Comparison of ENCODE assay signal across 25 mouse cellular contexts in genomic region chr11:104223301-104223700, GRCm38 (mm10). TPM values are rescaled to one million over a fixed set of nuclear protein-coding genes. Genes with fewer than 3 reads are reported as not detected.
"Had no signal": no experiment of that assay in that cellular context is flagged by ENCODE, and none has a peak within 500 bp of the region (broad histone marks: within the 10 kb centered on the region; RNA-seq: fewer than 3 reads in every experiment).

No protein-coding gene starts in this region.

- DNase-seq: lung, adult 18-20 months; lung, postnatal 14 days; lung, postnatal 36 days; midbrain, embryonic 14.5 days; right cerebral cortex, postnatal 14 days; spleen, adult 18-20 months; thymus, adult 18-20 months; thymus, postnatal 14 days; thymus, postnatal 36 days had no signal

- H3K4me3 ChIP-seq: lung, embryonic 15.5 days; megakaryocyte, embryonic 14.5 days; midbrain, embryonic 10.5 days; midbrain, embryonic 12.5 days; myocyte; neural tube, embryonic 13.5 days; neural tube, embryonic 15.5 days had no signal

- H3K4me2 ChIP-seq: lung, embryonic 15.5 days; midbrain, embryonic 12.5 days; neural tube, embryonic 13.5 days; neural tube, embryonic 15.5 days had no signal

- H3K27ac ChIP-seq: lung, embryonic 15.5 days; macrophage; midbrain, embryonic 10.5 days; midbrain, embryonic 12.5 days; neural tube, embryonic 13.5 days; neural tube, embryonic 15.5 days had no signal

- H3K36me3 ChIP-seq: lung, embryonic 15.5 days; midbrain, embryonic 10.5 days; midbrain, embryonic 12.5 days; neural tube, embryonic 13.5 days; neural tube, embryonic 15.5 days had no signal

- H3K9me3 ChIP-seq: lung, embryonic 15.5 days; midbrain, embryonic 10.5 days; midbrain, embryonic 12.5 days; neural tube, embryonic 13.5 days; neural tube, embryonic 15.5 days had no signal

- H3K27me3 ChIP-seq: midbrain, embryonic 12.5 days; neural tube, embryonic 13.5 days; neural tube, embryonic 15.5 days had no signal

- H3K4me1 ChIP-seq: lung, embryonic 15.5 days; midbrain, embryonic 10.5 days; midbrain, embryonic 12.5 days; neural tube, embryonic 13.5 days; neural tube, embryonic 15.5 days had no signal

- H3K9ac ChIP-seq: lung, embryonic 15.5 days; midbrain, embryonic 12.5 days; neural tube, embryonic 13.5 days; neural tube, embryonic 15.5 days had no signal

- ATAC-seq: lung, postnatal 0 days; midbrain, embryonic 16.5 days had no signal

RNA-seq across cellular contexts. Expression of gene Mapt, which starts 7.9 kb away (rescaled TPM):
- polyA plus RNA-seq: macrophage had no signal

RNA-seq across cellular contexts. Expression of gene Sppl2c, which starts 37.2 kb away (rescaled TPM):
- polyA plus RNA-seq: liver, embryonic 16.5 days; lung, embryonic 15.5 days; lung, postnatal 0 days; macrophage; midbrain, embryonic 10.5 days; midbrain, embryonic 12.5 days; midbrain, embryonic 14.5 days; midbrain, embryonic 16.5 days; myocyte; neural tube, embryonic 11.5 days; neural tube, embryonic 13.5 days; neural tube, embryonic 15.5 days; small intestine, adult 2 months; stomach, embryonic 14.5 days; stomach, embryonic 16.5 days; thymus, postnatal 0 days had no signal
